Mouse (Mus musculus) central nervous system, embryonic 18 days (tissue): Measurements from ENCODE around the gene Gm43064. TPM values are rescaled to one million over a fixed set of nuclear protein-coding genes. Genes with fewer than 3 reads are reported as not detected.

Experiments
- polyA plus RNA-seq: library from polyadenylated mRNA; depleted of rRNA; stranded (reverse); fragments of >200 nt; gene quantifications from 2 replicates; pipeline ENCODE4 v1.2.3, GENCODE M21; 2012; rRNA removed

Gm43064 gene
- 0.17 and 0.36 TPM in 2 replicates for polyA plus RNA-seq

DNA sequence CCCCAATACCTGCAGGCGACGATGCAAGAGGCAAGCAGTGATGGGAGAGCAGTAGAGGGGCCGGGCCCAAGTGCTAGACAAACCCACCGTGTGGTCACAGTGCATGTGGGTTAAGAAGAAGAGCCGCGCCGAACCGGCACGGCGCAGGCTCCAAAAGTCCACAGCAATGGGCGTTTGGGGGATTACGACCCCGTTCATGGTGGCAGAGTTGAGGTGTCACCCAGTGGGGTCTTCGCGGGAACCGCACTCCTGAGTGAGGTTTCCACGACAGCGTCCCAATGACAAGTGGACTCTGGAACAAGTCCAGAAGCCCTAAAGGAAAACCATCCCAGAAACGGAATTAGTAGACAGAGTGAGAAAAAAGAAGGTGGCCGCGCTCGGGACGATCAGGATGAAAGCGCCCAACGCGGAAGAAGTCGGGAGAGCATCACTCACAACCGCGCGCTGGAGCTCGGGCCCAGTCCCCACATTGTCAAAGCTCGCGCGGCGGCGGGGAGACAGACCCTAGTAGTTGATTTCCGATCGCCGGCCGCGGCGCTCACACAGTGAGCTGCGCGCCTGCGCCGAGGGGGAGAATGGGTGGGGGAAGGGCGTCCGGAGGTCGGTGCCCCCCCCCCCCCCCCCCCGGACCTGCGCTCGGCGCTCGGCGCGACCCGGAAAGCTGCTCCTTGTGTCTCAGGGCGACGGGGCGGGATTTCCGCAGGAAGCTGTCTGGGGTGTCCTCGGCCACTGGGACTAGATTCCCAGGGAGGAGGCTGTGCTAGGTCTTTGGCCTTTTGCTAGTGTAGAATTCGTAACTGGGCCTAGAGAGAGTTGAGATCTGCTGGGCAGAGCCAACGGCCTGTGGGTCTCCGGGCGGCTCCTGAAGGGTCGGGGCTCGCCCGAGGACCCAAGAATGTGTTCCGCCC is at the start of gene Gm43064, which contains the start of the genes Dclre1b and Ap4b1:
Gm43064 (plus strand) TSS at position 683 of the 908 bp plus-strand sequence.
Dclre1b (minus strand) TSS at position 554 of the 908 bp plus-strand sequence.
Ap4b1 (plus strand) TSS at position 630 of the 908 bp plus-strand sequence.

DNA sequence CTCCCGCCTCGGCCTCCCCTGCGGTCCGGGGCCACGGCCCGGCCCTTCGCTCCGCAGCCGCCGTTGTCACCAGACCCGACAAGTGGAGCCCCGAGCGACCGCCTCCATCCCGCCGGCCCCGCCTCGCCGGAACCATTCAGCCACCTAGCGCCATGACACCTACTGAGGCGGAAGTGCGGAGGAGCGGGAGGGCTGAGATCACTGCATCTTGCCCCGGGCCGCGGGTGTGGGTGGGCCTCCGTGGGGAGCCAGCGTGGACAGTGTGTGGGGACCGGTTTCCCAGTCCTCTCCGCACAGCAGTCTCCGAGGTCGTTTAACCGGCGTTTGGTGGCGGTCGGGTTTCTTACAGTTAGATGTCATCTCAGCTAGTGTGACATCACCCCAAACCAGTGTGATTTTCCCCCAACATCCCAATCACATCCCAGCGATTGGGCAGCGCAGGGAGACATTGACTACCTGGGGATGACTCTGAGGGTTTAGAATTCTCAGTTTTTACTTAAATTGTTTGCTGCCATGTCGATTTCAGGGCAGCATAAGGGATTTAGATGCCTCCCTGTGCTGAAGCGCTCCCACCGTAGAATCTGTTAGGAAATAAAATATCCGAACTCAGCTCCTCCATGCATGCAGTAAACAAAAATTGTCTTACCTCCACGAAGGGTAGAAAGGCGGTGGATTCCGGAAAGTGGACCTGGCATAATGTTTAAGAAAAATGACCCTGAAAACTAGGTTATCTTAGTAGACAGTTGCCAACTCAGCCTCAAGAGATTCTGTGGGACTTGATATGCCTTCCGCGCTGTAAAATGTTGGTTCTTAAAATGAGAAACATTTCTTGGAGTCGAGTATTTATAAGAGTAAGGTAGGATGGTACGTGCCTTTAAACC is 17.9 kb upstream of the Gm43064 start, which contains the start of gene Hipk1:
Hipk1 (minus strand) TSS at position 334 of the 881 bp plus-strand sequence.

DNA sequence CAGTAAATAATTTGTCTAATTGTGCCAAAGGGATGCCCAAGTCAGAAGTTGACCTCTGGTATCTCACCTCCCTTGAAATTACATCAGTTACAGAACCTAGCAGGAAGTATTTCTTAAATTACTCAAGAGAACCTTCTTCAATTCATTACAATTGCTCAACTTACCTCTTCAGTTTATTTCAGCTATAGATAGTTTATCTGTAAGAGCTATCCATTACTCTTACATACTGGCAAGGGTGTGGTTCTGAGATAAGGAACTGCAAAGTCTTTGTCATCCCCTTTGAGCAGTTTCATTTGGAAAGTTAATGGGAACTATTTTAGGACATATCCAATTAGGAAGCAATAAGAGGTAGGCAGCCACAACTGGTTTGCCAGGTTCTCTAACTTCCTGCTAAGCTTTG is 23.1 kb downstream of the Gm43064 start, which contains the start of gene Bcl2l15:
Bcl2l15 (plus strand) TSS at position 176 of the 400 bp plus-strand sequence.

DNA sequence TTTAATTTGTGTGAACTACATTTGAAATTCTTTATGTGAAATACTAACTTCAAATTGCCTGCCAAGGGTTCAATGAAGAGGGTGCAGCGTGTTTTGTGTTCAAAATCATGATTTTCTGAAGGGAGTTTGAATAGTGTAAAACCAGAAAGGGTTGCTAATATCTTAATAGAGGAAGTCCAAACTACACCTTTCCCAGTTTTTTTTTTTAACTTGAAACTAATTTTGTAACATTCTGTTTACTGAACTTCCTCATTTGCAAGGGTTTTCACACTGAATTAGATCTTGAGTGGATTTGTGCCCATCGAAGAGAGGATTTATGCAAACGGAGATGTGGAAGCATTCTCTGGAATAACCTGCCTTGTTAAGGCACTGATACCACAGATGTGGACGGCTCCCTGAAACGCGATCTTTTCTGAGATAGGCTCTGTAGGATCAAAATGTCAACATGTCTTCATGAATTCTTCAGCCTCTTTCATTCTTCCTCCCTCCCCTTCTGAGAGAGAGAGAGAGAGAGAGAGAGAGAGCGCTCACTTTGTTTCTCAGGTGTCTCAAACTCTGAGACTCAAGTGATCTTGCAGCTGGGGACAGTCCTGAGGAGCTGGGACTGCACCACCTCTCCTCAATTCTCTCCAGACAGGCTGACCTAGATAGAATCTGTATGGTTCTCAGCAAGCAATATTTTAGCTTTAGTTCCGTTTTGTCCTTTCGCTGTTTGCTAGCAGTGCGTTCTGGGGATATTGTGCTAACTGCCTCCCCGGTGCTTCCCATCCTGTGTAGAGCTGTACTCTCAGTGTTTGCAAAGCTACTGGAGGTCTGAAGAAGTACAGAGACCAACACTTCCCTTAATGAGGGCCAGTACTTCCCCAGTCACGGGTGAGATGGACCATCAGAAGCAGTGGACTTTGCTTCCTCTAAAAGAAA is 49.8 kb downstream of the Gm43064 start, which contains the start of gene Ptpn22:
Ptpn22 (plus strand) TSS at position 915 of the 921 bp plus-strand sequence.

Other genes starting within 250 kb of the Gm43064 start
- 18.7 and 25.7 TPM in 2 replicates for gene Syt6, start 234.3 kb upstream of the Gm43064 start, polyA plus RNA-seq
- gene Atg4a-ps, start 163.5 kb upstream of the Gm43064 start, polyA plus RNA-seq: 0.05 TPM in 1 of 2 replicates, not detected in the other
- gene Olfml3, start 71.6 kb upstream of the Gm43064 start, polyA plus RNA-seq: 4.0 and 7.3 TPM in 2 replicates
- not detected in 2 replicates for gene Gm10964, start 70.2 kb upstream of the Gm43064 start, polyA plus RNA-seq
- 26.1 and 27.7 TPM in 2 replicates for gene Hipk1, start 18.0 kb upstream of the Gm43064 start, polyA plus RNA-seq
- gene Dclre1b, start 129 bp upstream of the Gm43064 start, polyA plus RNA-seq: 8.3 and 8.9 TPM in 2 replicates
- gene Ap4b1, start 53 bp upstream of the Gm43064 start, polyA plus RNA-seq: 22.8 and 23.6 TPM in 2 replicates
- gene Bcl2l15, start 23.0 kb downstream of the Gm43064 start, polyA plus RNA-seq: 1.9 TPM in 2 replicates
- gene Ptpn22, start 50.2 kb downstream of the Gm43064 start, polyA plus RNA-seq: 0.27 and 0.60 TPM in 2 replicates
- gene Rsbn1, start 104.5 kb downstream of the Gm43064 start, polyA plus RNA-seq: 16.7 and 16.8 TPM in 2 replicates
- 21.2 and 22.6 TPM in 2 replicates for gene Phtf1, start 158.5 kb downstream of the Gm43064 start, polyA plus RNA-seq